Mouse (Mus musculus): Measurements from ENCODE around the gene Tex33. TPM values are rescaled to one million over a fixed set of nuclear protein-coding genes. Genes with fewer than 3 reads are reported as not detected.
A peak's percentile ranks its signal among the peaks of the same experiment; 100 is the strongest.
"Not testable (repeated sequence)": the region's sequence is repeated elsewhere in the genome, so short reads cannot be mapped to it uniquely, and the experiment has no call there.

Tex33 gene
- total RNA-seq, 1 experiment from 2014 or later, result not detected

DNA sequence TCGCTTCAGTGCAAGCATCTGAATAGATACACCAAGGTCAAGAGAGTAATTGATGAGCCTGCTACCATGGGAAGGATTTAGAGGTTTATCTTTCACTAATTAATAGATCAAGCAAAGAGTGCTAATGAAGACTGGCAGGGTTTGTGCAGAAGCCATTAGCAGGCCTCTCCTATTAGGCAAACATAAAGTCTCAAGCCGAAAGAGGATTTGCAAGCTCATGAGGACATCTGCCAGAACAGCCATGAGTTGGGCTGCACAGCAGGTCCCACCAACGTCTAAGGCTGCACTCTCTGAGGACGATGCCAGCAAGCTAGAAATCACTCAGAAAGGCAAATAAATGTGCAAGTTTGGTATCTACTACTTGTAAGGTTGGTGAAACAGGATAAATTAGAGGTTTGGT, 15.0 kb downstream of the Tex33 start:
- no peak for ATAC-seq (replicated peaks; ENCODE audit: low read depth, poor library complexity, severe bottlenecking)

DNA sequence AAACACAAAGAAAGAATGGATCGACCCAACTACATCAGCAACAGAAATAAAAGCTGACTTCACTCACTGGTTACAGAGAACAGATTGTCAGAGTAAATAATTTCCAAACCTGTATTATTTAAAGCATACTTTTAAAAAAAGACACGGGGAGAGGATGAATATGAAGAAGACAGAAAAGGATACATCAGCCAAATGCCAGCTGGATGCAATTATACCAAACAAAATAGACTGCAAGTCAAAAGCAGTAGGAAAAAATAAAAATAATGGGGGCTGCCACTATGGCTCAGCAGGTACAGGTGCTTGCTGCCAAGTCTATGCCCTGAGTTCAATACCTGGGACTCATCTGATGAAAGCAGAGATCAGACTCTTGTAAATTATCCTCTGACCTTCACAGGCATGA, 15.5 kb downstream of the Tex33 start:
- ATAC-seq (replicated peaks; ENCODE audit: low read depth, poor library complexity, severe bottlenecking), result no peak

DNA sequence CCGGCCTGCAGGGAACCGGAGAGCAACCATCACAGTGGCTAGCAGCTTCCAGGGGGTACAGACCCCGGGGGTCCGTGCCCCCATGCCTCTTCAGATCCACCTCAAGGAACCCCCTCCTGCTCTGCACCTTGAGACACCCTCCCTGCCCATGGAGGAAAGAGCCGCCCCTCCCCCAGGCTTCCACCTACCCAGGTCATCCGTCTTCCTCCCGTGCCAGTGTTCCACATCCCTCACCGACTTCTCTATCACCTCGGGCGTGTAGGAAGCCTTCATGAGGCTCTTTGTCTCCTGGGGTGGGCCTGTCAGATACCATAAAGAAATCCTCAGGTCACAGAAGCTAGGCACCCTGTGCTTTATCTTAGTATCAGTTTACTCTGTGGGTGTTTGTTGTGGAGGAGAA, 17.2 kb downstream of the Tex33 start:
- ATAC-seq (replicated peaks; ENCODE audit: low read depth, poor library complexity, severe bottlenecking), result no peak

DNA sequence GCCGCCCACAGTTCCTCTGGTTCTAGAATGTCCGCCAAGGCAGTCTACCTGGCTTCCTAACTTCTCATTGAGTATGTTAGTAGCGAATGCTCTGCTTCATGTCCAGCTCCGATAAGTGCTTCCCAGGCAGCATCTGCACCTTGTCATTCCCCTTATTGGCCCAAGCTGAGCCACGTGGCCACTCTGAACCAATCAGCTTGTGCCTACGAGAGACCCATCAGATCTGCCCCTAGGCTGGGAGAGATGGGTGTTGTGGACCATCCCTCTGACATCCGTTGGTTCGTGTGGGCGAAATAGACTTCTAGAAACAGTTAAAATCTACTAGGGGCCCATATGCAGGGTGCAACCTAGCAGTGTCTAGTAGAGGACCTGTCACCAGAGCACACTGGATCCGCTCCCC, 17.9 kb downstream of the Tex33 start:
- ATAC-seq (replicated peaks; ENCODE audit: low read depth, poor library complexity, severe bottlenecking), result no peak

DNA sequence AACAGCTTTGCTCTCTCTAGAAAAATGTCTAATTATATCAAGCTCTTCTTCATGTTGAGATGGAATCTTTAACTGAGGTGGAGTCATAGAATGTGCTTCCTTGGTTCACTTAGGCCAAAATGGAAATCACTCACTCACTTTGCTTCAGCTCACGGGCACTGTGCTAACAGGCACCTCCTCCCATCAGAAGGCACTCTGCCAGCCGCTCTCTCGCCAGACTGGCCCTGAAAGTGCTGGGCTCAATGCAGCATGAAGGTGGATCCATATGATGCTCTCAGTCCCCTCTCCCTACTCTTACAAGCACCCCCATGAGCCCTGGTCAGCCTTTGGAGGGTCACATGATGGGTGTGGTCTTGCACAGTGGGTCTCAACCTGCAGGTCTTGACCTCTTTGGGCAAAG, 21.5 kb downstream of the Tex33 start:
- no peak for ATAC-seq (replicated peaks; ENCODE audit: low read depth, poor library complexity, severe bottlenecking)

DNA sequence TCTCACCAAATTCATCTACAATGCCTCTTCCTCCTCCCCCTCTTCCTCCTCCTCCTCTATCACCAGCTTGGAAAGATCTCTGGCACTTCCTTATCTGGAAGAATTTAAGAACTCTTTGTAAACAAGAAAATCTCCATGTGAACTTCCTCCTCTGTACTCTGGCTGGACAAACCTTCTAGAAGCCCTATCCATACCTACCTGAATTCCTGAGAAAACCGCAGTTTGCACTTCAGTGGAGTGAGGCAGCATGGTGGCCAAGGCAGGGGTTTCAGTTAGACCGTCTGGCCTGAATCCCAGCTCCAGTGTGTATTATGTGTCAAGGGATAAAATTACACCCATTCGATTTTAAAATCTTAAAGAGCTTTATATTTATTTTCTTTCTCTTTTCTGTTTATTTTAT, 22.9 kb downstream of the Tex33 start:
- ATAC-seq (replicated peaks; ENCODE audit: low read depth, poor library complexity, severe bottlenecking), result no peak

DNA sequence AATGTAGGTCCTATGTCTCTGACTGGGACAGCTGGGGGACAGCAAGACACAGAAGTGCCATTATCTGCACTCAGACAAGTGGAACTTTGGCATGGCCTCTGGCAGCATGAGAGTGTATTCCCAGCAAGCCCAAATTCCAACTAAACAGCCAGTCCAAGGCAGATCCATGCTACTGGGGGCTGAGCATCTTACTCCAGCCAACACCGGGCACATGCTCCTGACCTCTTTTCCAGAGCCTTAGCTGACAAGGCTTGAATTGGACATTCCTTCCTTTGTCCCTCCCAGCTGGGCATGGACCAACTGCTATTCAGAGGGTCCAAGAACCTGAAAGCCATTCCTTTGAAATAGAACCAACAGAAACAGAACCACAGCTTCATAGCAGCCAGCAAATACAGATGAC, 26.1 kb downstream of the Tex33 start:
- no peak for ATAC-seq (replicated peaks; ENCODE audit: low read depth, poor library complexity, severe bottlenecking)

DNA sequence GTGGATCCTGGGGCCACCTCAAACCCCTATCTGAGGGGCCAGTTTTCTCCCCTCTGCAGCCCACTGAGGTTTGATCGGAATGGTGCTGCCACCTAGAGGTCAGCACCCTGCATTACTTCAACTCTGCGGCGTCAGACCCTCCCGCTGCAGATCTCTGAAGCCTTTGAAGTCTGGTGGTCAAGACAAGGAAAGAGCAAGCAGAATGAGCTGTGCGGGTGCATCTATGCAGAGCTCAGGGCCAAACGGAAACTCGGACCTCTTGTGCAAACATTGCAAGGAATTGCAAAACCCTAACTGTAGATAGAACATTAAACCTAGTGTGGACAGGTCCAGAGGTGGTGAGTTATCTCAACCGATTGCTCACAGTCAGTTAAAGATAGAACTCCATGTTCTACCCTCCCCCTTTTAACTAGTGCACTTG, 26.8 kb downstream of the Tex33 start:
- peak; percentile 85 for ATAC-seq (replicated peaks; ENCODE audit: low read depth, poor library complexity, severe bottlenecking)

DNA sequence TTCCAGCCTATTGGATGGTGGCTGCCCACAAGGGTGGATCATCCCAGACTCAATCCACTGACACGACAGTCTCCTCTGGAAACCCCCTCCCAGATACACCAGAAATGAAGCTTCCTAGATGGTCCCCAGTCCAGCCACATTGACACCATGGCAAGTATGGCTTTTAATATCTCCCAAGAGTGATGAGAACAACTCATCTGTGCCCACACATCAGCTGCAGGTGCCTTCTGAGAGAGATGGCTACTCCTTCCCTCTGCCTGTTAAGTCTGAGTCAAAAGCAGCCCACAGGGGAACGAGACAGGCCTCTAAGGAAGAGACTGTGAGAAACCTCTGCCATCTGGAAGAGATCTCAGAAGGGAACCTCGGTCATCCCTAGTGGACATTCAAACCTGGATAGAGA, 27.9 kb downstream of the Tex33 start:
- no peak for ATAC-seq (replicated peaks; ENCODE audit: low read depth, poor library complexity, severe bottlenecking)

DNA sequence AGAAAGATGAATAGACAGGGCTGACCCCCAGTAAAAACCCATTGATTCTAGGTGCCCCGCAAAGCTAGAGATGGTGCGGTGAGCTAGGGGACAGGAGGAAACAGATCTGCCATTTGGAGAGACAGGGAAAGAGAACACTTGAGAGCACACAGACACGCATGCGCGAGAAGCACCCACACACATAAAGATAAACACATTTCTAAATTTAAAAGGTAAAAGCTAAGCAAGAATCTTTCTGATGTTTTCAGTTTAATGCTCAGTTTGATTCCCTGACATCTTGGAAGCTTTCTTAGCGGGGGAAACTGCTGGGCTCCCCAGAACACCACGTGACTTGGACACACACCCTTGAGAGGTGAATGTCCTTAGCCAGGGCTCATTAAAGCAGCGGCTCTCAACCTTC, 28.8 kb downstream of the Tex33 start:
- no peak for ATAC-seq (replicated peaks; ENCODE audit: low read depth, poor library complexity, severe bottlenecking)

DNA sequence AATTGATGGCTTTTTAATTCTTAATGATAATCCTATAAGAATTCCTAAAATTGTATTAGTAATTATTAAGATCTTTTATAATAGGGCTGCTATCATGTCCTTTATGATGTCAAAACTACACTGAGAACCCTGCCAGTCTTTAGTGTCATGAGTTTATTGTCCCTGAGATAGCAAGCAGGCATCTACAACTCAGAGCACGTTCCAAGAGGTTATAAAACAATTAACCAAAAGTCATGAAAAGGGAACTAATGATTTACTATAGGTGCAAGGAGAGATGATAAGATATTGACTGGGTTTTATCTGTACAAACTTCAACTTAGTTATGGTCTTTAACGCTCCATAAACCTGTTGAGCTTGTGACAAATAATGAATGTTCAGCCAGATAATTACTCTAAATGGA, 29.8 kb downstream of the Tex33 start:
- no peak for ATAC-seq (replicated peaks; ENCODE audit: low read depth, poor library complexity, severe bottlenecking)

DNA sequence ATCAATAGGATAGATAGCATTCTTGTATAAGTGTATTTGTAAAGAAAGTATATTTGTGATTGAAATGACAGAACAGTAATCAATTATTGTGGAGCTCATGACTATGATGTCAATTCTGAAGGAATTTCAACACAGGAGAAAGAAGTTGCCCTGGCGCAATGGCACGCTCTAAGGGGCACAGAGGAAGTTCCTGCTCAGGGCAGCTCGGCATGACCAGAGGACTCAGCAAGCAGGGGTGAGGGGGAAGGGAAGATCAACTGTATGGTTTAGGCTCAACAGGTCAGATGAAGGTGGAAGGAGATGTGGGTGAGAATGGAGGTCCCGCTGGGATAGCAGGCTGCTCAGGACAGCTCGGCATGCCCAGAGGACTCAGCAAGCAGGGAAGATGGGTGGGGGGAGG, 40.2 kb downstream of the Tex33 start:
- ATAC-seq (replicated peaks; ENCODE audit: low read depth, poor library complexity, severe bottlenecking), result peak; percentile 60; the same call in 1 of the 2 replicates

DNA sequence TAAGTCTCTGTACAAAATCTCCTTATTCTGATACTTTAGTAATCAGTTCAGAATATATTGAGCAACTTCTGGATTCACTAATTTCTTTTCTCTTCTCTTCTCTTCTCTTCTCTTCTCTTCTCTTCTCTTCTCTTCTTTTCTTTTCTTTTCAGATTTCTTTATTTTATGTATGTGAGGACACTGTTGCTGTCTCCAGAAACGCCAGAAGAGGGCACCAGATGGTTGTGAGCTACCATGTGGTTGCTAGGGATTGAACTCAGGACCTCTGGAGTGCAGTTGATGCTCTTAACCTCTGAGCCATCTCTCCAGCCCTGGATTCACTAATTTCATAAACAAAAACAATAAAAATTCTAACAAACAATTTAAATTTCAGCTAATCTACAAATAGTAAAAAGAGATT, 40.8 kb downstream of the Tex33 start:
- 0 out of 2 replicates have a peak, but pooled peaks have one; percentile 56 for ATAC-seq (replicated peaks; ENCODE audit: low read depth, poor library complexity, severe bottlenecking)

DNA sequence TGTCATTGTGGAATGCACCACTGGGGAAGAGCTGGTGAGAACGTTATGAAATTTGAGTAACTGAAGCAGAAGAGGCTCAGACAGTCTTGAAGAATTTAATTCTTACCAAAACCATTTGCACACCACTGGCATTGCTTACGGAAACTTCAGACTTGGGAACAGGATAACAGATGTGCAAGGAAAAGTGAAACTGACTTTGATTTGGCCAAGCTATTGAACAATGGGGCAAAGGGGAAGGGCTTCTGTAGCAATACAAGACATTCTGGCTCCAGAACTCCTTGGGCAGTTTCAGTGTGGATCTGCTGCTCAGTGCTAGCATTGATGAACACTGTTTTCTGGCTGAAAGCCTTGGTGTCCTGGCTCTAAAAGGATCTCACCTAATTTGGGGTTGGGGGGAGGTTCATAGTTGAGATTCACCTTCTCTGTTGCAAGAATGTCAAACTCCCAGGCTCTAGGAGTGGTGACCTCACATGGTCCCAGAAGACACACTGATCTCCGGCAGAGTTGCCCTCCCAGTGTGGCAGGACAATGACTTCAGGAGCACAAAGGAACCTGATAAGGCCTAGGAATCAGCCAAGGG, 44.0 kb downstream of the Tex33 start:
- no peak for ATAC-seq (replicated peaks; ENCODE audit: low read depth, poor library complexity, severe bottlenecking)

DNA sequence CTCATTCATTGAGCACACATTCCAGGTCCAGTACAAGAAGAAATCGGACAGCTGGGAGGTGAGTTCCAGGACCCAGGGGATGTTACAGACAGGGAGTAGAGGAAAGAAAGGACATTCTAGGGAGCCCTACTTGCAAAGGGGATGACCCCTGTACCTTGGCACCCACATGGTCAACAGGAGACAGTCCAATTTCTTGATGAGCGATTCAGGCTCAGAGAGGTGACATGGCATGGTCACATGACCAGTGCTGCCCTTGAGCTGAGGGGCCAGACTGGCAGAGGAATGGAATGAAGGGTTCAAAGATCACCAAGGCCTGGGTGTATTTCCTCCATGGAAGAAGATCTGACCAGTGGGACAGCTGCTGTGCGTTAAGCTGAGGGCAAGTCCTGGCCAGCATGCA, 51.1 kb downstream of the Tex33 start:
- no peak for ATAC-seq (replicated peaks; ENCODE audit: low read depth, poor library complexity, severe bottlenecking)

DNA sequence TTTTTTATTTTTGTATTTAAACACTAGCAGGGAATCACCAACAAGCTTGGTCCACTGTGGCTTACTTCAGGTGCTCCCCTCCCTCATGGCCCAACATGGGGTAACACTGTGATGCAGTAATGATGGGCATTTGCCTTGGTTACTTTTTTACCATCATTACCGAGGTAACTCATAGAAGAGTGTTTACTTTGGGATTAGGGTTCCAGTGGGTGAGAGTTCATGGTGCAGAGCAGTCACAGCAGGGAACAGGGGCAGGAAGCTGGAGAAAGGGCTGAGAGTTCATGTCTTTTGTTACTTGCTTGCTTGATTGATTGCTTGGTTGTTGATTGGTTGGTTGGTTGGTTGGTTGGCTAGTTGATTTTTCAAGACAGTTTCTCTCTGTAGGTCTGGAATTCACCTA, 52.0 kb downstream of the Tex33 start:
- ATAC-seq (replicated peaks; ENCODE audit: low read depth, poor library complexity, severe bottlenecking), result no peak

DNA sequence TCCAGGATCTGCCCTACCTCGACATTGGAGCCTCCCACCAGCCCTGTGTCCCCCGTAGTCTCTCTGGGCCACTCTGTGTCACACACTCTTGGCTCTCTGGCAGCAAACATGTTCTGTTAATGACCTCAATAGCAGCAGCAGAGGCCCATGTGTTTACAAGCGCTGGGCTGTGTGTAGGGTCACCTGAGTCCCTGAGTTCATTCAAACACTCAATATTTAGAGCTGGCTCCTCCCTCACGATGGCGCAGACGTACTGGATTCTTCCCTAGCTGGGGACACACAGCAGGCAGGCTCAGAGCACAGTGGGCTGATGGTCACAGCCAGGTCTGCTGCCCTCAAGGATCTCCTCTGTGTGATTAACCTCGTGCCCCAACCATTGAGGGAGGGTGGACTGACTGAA, 54.8 kb downstream of the Tex33 start:
- not testable (repeated sequence) for ATAC-seq (replicated peaks; ENCODE audit: low read depth, poor library complexity, severe bottlenecking)

DNA sequence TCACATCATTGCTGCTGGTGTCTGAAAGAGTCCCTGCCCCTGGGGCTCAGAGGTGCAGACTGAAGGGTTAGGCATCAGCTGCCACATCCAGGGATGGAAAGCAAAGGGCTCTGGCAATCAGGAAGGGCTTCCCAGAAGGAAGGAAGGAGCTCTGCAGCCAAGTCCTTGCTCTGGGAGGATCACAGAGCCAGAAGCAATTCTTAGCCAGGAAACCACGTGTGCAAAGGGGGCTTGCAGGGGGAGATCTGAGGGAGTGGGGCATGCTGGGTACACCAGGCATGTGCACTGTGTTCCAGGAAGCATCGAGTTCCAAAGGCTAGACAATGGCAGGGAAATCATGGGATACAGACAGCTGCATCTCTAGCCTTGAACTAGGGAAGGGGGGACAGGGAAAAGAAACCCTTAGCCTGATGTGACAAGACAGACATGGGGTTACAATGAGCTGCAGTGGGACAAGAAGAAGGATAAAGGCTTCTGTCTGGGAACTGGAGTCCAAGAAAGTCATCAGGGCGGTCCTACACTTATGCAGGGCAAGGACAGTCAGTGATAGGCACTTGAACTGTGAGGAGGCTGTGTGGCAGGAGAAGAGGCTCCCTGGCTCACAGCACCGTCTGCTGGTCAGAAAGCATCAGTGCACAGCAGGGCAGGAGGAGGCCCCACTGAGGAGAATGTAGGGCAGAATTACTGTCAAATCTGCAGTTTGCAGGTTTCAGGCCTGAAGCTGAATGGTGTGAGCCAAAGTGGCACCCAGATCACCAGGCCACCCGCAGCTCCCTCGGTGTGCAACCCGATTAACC, 55.9 kb downstream of the Tex33 start:
- ATAC-seq (replicated peaks; ENCODE audit: low read depth, poor library complexity, severe bottlenecking), result peak; percentile 95

DNA sequence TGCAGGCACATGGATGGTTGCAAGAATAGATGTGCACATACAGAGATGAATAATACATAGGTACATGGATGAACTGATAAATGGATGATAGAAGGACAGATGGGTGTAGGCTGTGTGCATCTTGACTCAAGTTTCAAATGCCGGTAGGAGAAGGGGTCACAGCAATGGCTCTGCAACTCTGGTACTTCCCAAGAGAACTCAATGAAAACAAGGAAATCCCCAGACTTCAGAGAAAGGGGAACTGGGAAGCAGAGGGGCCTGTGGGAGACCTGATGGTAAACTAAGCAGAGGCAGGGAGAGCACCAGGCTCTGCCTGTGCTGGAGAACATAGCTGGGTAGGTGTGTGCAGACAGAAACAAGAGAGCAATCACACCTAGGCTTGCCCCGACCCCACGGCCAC, 61.3 kb downstream of the Tex33 start:
- no peak for ATAC-seq (replicated peaks; ENCODE audit: low read depth, poor library complexity, severe bottlenecking)

DNA sequence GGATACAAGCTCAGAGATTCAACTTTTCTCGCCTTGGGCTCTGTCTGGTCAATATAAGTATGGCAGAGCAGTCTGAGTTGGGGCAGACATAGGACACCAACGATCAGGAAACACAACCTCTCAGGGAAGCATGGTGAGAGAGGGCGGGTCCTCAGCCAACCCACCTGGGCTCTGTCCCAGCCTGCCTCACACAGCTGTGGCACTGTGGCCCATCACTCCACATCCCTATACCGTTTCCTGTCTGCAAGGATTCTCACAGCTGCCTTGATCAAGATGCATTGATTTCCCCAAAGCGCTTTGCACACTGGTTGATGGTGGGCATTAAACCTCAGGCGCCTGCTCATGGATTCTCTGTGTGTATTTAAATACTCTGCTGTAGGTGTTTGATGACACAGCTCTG, 62.7 kb downstream of the Tex33 start:
- no peak for ATAC-seq (replicated peaks; ENCODE audit: low read depth, poor library complexity, severe bottlenecking)

DNA sequence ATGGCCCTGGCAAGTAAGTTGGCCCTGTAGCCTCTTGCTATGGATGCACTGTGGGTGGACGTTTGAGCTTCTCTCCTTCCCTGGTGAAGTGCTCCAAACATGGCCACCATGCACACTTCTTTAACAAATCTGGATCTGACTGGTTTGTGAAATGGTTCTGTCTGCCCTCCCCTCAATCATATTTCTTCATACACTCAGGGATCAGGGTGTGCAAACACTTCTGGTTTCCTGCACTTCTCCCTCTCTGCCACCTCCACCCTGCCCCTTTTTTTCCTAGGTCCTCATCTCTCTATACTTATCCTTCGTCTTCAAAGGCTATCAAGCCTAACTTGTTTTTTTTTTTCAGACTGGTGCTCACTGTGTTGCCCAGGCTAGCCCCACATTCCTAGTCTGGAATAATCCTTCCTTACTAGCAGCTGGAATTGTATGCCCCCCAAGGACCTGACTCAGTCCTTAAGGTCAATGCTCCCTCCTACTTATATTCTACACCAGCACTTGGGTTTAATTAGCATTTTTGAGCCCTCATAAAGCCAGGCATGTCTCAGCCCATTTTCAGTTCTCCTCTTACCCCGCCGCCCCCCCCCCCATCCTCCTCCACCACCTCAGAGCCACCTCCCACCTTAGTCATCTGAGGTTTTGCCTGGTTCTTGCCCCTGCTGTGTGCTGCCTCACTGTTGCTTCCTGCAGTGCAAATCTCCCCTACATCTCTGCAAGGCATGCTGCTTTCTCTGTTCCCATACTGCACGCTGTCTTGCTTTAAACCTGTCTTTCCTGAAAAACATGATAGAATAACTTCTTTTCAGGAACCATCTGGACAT, 64.0 kb downstream of the Tex33 start:
- ATAC-seq (replicated peaks; ENCODE audit: low read depth, poor library complexity, severe bottlenecking), result peak; percentile 53
